Mouse (Mus musculus): ENCODE data around the gene Sez6. TPM values are rescaled to one million over a fixed set of nuclear protein-coding genes. Genes with fewer than 3 reads are reported as not detected.

The Sez6 gene
- polyA plus RNA-seq, 1 experiment from 2014 or later = 146 TPM

- Histone ChIP-seq H3K4me3 (ENCODE audit: low read depth, low read length) (no peak overlapping the region), H3K27me3 (ENCODE audit: control insufficient read depth, insufficient read depth, low read depth, low read length) (no peaks in the 10 kb centered on the region), H3K4me2 (ENCODE audit: low read length) (no peak overlapping the region), H3K9me3 (replicated peaks; ENCODE audit: control insufficient read depth, low read length, poor library complexity, severe bottlenecking) (no peaks in the 10 kb centered on the region), H3K36me3 (ENCODE audit: control insufficient read depth, insufficient read depth, low read length) (no peaks in the 10 kb centered on the region), H3K27ac (ENCODE audit: low read length) (peak overlapping the region; percentile 57), H3K4me1 (ENCODE audit: control insufficient read depth, insufficient read depth, low read length) (peaks cover 46% of the 10 kb centered on the region), H3K9ac (ENCODE audit: low read depth, low read length) (no peak overlapping the region)
- 31% methylated on average over 5 of the region's 5 CpGs for WGBS
- ATAC-seq = no peak
Measured at GRCm38 (mm10) chr11:77901366-77901765, 29.2 kb upstream of the Sez6 start.

GRCm38 (mm10) chr11:77901775-77902355, 28.7 kb upstream of the Sez6 start:
- Histone ChIP-seq H3K4me1 (ENCODE audit: control insufficient read depth, insufficient read depth, low read length) (peaks cover 46% of the 10 kb centered on the region), H3K27me3 (ENCODE audit: control insufficient read depth, insufficient read depth, low read depth, low read length) (no peaks in the 10 kb centered on the region), H3K4me2 (ENCODE audit: low read length) (no peak overlapping the region), H3K9ac (ENCODE audit: low read depth, low read length) (no peak overlapping the region), H3K36me3 (ENCODE audit: control insufficient read depth, insufficient read depth, low read length) (no peaks in the 10 kb centered on the region), H3K4me3 (ENCODE audit: low read depth, low read length) (no peak overlapping the region), H3K27ac (ENCODE audit: low read length) (peak overlapping the region; percentile 57), H3K9me3 (replicated peaks; ENCODE audit: control insufficient read depth, low read length, poor library complexity, severe bottlenecking) (no peaks in the 10 kb centered on the region)
- ATAC-seq = no peak
- 26% methylated on average over 8 of the region's 8 CpGs for WGBS

GRCm38 (mm10) chr11:77903761-77904160, 26.8 kb upstream of the Sez6 start:
- Histone ChIP-seq H3K4me2 (ENCODE audit: low read length) (no peak overlapping the region), H3K4me1 (ENCODE audit: control insufficient read depth, insufficient read depth, low read length) (peaks cover 33% of the 10 kb centered on the region), H3K36me3 (ENCODE audit: control insufficient read depth, insufficient read depth, low read length) (no peaks in the 10 kb centered on the region), H3K4me3 (ENCODE audit: low read depth, low read length) (no peak overlapping the region), H3K27me3 (ENCODE audit: control insufficient read depth, insufficient read depth, low read depth, low read length) (no peaks in the 10 kb centered on the region), H3K9me3 (replicated peaks; ENCODE audit: control insufficient read depth, low read length, poor library complexity, severe bottlenecking) (no peaks in the 10 kb centered on the region), H3K9ac (ENCODE audit: low read depth, low read length) (0 out of 2 replicates have a peak overlapping the region, but pooled peaks have one; percentile 17), H3K27ac (ENCODE audit: low read length) (peak overlapping the region; percentile 56)
- 28% methylated on average over 3 of the region's 3 CpGs for WGBS
- ATAC-seq = no peak

GRCm38 (mm10) chr11:77904707-77905106, 25.9 kb upstream of the Sez6 start:
- H3K27ac ChIP-seq (ENCODE audit: low read length) = no peak overlapping the region

GRCm38 (mm10) chr11:77906097-77906687, 24.4 kb upstream of the Sez6 start:
- ATAC-seq = no peak
- Histone ChIP-seq H3K27ac (ENCODE audit: low read length) (peak overlapping the region; percentile 73), H3K9me3 (replicated peaks; ENCODE audit: control insufficient read depth, low read length, poor library complexity, severe bottlenecking) (no peaks in the 10 kb centered on the region), H3K4me1 (ENCODE audit: control insufficient read depth, insufficient read depth, low read length) (peaks cover 41% of the 10 kb centered on the region), H3K36me3 (ENCODE audit: control insufficient read depth, insufficient read depth, low read length) (no peaks in the 10 kb centered on the region), H3K4me2 (ENCODE audit: low read length) (peak overlapping the region; percentile 39), H3K9ac (ENCODE audit: low read depth, low read length) (0 out of 2 replicates have a peak overlapping the region, but pooled peaks have one; percentile 18), H3K4me3 (ENCODE audit: low read depth, low read length) (no peak overlapping the region), H3K27me3 (ENCODE audit: control insufficient read depth, insufficient read depth, low read depth, low read length) (no peaks in the 10 kb centered on the region)
- 10% methylated on average over 19 of the region's 19 CpGs for WGBS

More at GRCm38 (mm10) chr11:77904707-77905106, 25.9 kb upstream of the Sez6 start:
- Histone ChIP-seq H3K27me3 (ENCODE audit: control insufficient read depth, insufficient read depth, low read depth, low read length) (no peaks in the 10 kb centered on the region), H3K9ac (ENCODE audit: low read depth, low read length) (no peak overlapping the region), H3K9me3 (replicated peaks; ENCODE audit: control insufficient read depth, low read length, poor library complexity, severe bottlenecking) (no peaks in the 10 kb centered on the region), H3K4me2 (ENCODE audit: low read length) (no peak overlapping the region), H3K4me3 (ENCODE audit: low read depth, low read length) (no peak overlapping the region), H3K36me3 (ENCODE audit: control insufficient read depth, insufficient read depth, low read length) (no peaks in the 10 kb centered on the region), H3K4me1 (ENCODE audit: control insufficient read depth, insufficient read depth, low read length) (peaks cover 38% of the 10 kb centered on the region)
- WGBS = 16% methylated on average over 1 of the region's 1 CpGs
- no peak for ATAC-seq

GRCm38 (mm10) chr11:77906747-77907174, 23.8 kb upstream of the Sez6 start:
- Histone ChIP-seq H3K9ac (ENCODE audit: low read depth, low read length) (no peak overlapping the region), H3K27me3 (ENCODE audit: control insufficient read depth, insufficient read depth, low read depth, low read length) (no peaks in the 10 kb centered on the region), H3K4me2 (ENCODE audit: low read length) (peak overlapping the region; percentile 39; the same call in 1 of the 2 replicates), H3K4me1 (ENCODE audit: control insufficient read depth, insufficient read depth, low read length) (peaks cover 38% of the 10 kb centered on the region), H3K36me3 (ENCODE audit: control insufficient read depth, insufficient read depth, low read length) (no peaks in the 10 kb centered on the region), H3K27ac (ENCODE audit: low read length) (peak overlapping the region; percentile 73), H3K4me3 (ENCODE audit: low read depth, low read length) (no peak overlapping the region), H3K9me3 (replicated peaks; ENCODE audit: control insufficient read depth, low read length, poor library complexity, severe bottlenecking) (no peaks in the 10 kb centered on the region)
- peak; percentile 25; the same call in 1 of the 2 replicates for ATAC-seq
- WGBS = 1% methylated on average over 9 of the region's 9 CpGs

GRCm38 (mm10) chr11:77908468-77908867, 22.1 kb upstream of the Sez6 start:
- Histone ChIP-seq H3K4me2 (ENCODE audit: low read length) (no peak overlapping the region), H3K9me3 (replicated peaks; ENCODE audit: control insufficient read depth, low read length, poor library complexity, severe bottlenecking) (no peaks in the 10 kb centered on the region), H3K4me3 (ENCODE audit: low read depth, low read length) (no peak overlapping the region), H3K36me3 (ENCODE audit: control insufficient read depth, insufficient read depth, low read length) (no peaks in the 10 kb centered on the region), H3K4me1 (ENCODE audit: control insufficient read depth, insufficient read depth, low read length) (peaks cover 34% of the 10 kb centered on the region), H3K27me3 (ENCODE audit: control insufficient read depth, insufficient read depth, low read depth, low read length) (no peaks in the 10 kb centered on the region), H3K9ac (ENCODE audit: low read depth, low read length) (no peak overlapping the region), H3K27ac (ENCODE audit: low read length) (no peak overlapping the region)
- WGBS = 85% methylated on average over 4 of the region's 4 CpGs
- ATAC-seq = no peak

- 15% methylated on average over 5 of the region's 5 CpGs for WGBS
Measured at GRCm38 (mm10) chr11:77909376-77909775, 21.2 kb upstream of the Sez6 start.

GRCm38 (mm10) chr11:77909776-77910175, 20.8 kb upstream of the Sez6 start:
- H3K9ac ChIP-seq (ENCODE audit: low read depth, low read length) = no peak overlapping the region
- no peak overlapping the region for H3K4me3 ChIP-seq (ENCODE audit: low read depth, low read length)
- 0 out of 2 replicates have a peak, but pooled peaks have one; percentile 6 for ATAC-seq
- no peaks in the 10 kb centered on the region for H3K9me3 ChIP-seq (replicated peaks; ENCODE audit: control insufficient read depth, low read length, poor library complexity, severe bottlenecking)
- WGBS = 17% methylated on average over 6 of the region's 6 CpGs
- H3K27ac ChIP-seq (ENCODE audit: low read length) = peak overlapping the region; percentile 22; the same call in 1 of the 2 replicates
- no peak overlapping the region for H3K4me2 ChIP-seq (ENCODE audit: low read length)
- peaks cover 37% of the 10 kb centered on the region for H3K4me1 ChIP-seq (ENCODE audit: control insufficient read depth, insufficient read depth, low read length)
- no peaks in the 10 kb centered on the region for H3K36me3 ChIP-seq (ENCODE audit: control insufficient read depth, insufficient read depth, low read length)
- no peaks in the 10 kb centered on the region for H3K27me3 ChIP-seq (ENCODE audit: control insufficient read depth, insufficient read depth, low read depth, low read length)

More at GRCm38 (mm10) chr11:77909376-77909775, 21.2 kb upstream of the Sez6 start:
- no peaks in the 10 kb centered on the region for H3K36me3 ChIP-seq (ENCODE audit: control insufficient read depth, insufficient read depth, low read length)
- H3K4me1 ChIP-seq (ENCODE audit: control insufficient read depth, insufficient read depth, low read length) = peaks cover 33% of the 10 kb centered on the region
- no peak overlapping the region for H3K4me2 ChIP-seq (ENCODE audit: low read length)
- no peak overlapping the region for H3K9ac ChIP-seq (ENCODE audit: low read depth, low read length)
- H3K4me3 ChIP-seq (ENCODE audit: low read depth, low read length) = no peak overlapping the region
- 0 out of 2 replicates have a peak, but pooled peaks have one; percentile 13 for ATAC-seq
- H3K27me3 ChIP-seq (ENCODE audit: control insufficient read depth, insufficient read depth, low read depth, low read length) = no peaks in the 10 kb centered on the region
- H3K27ac ChIP-seq (ENCODE audit: low read length) = peak overlapping the region; percentile 19; the same call in 1 of the 2 replicates
- H3K9me3 ChIP-seq (replicated peaks; ENCODE audit: control insufficient read depth, low read length, poor library complexity, severe bottlenecking) = no peaks in the 10 kb centered on the region
